Mouse (Mus musculus) erythroid progenitor cell, adult 5-6 weeks (primary cell): ENCODE data around the gene Bicd2. TPM values are rescaled to one million over a fixed set of nuclear protein-coding genes. Genes with fewer than 3 reads are reported as not detected.
"Not testable (repeated sequence)": the region's sequence is repeated elsewhere in the genome, so short reads cannot be mapped to it uniquely, and the experiment has no call there.

Experiments used
- ATAC-seq: replicated peaks from 2 replicates; pipeline ENCODE4 v1.8.0; 2016; ENCODE audit warnings: moderate number of reproducible peaks, mild to moderate bottlenecking, moderate TSS enrichment, inconsistent platforms; ENCODE audit not compliant: poor library complexity, low FRiP score, severe bottlenecking
- total RNA-seq, 2 experiments: library from RNA; stranded (forward) in 1 of 2; stranded (reverse) in 1 of 2; fragments of 150-400 nt in 1 of 2; fragments of 186-747, 209-891 nt in 1 of 2; gene quantifications; 2 replicates each; pipeline versions ENCODE4 v1.2.3 to v1.2.4; 2015 to 2017; ENCODE audit warnings: low replicate concordance in 2 of 2

The Bicd2 gene
- total RNA-seq, 2 experiments from 2014 or later, result 19.7 to 28.8 TPM

DNA sequence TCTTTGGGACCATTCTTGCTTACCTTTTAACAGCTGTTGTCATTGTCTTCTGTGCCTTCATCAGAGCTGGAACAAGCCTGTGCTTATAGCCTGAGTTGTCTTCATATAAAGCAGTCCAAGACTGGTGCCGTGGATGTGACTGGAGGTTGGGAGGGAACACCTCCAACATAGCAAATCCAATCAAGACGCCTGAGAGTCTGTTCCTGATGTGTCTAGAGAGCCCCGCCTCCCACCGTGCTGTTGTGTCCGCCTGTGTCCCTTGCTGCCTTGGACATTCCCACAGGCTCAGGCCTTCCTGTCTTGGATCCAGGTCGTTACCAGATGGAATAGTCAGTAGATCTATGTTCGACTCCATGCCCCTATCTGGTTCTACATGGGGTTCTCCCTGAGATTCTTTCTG lies 14.7 kb downstream of the Bicd2 start:
- no peak for ATAC-seq

DNA sequence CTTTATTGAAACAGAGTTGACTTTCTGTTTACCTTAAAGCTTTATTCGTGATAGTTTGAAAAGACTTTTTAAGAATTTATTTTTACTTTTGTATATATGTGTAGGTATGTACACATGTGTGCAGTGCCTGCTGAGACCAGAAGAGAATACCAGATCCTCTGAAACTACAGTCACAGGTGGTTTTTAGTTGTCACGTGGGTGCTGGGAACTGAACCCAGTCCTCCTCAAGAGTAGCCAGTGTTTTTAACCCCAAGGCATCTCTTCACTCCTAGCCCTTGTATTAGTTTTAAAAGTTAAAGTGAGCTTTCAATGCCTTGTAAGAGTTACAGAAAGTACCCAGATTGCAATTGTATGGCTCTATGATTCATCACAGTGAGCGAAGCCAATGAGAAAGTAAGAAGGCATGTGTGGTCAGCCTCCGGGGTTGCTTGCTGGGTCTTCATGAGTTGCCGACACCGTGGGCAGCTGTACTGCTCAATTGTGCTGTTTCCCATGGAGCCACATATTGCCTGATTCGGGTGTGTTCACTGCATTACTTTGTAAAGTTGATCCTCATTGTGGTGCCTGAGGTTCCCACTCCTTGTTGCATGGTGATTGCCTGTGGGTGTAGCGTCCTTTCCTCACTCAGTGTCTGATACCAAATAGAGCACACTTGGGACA lies 16.1 kb downstream of the Bicd2 start:
- no peak for ATAC-seq

DNA sequence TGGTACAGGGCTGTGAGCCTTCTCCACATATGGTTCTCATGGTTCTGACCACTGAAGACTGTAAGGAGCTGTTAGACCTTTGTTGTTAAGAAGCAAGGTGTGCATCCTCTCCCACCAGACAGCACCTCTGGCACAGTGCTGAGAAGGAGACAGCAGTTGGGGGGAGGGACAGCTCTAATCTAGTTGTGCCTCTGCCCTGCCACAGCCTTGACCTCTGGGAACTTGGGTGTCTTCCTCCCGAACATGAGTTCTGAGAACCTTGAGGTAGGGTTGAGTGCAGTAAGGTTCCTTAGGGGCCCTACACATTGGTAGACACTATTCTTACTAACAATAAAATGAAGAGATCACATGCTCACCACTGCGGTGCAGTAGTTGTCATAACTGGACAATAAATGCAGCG lies 16.8 kb downstream of the Bicd2 start:
- ATAC-seq, result no peak

DNA sequence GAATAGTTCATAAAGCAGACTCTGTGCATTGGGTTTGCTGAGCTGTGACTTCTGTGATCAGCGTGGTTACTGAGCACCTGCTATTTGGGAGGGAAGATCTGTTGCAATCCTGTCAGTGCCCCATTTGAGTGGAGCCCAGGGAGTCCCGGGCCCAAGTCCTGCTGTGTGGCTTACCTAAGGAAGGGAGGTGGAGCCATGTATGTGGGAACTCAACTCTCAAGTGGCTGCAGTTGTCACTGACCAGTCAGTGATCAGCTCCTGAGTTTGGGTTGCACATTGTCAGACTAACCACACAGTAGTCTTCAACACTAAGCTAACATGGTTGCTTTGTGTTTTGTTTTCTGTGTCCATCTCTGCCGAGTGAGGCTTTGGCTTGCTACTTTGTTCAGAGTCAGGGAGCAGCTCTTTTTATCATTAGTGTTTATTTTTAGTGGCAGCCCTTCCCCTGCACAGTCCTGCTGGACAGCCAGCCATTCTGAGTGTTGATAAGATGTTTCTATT lies 19.6 kb downstream of the Bicd2 start:
- ATAC-seq, result no peak

DNA sequence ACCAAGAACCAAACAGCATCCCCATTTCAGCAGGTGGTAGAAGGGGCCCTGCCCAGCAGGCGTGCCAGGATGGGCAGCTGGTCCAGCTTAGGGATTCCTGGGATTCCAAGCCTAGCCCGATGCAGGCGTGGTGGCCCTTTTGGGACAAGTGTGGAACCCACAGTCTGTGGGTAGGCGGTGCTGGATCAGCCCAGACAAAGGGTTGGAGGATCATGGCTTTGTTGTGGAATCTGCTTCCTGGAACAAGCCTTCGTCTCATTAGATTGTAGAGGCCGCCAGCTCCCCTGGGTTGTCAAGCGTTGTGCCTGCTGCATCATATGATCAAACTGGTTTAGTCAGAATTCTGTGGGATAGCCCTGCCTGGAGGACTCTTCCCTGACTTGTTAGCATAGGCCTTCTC lies 21.0 kb downstream of the Bicd2 start:
- ATAC-seq, result no peak

DNA sequence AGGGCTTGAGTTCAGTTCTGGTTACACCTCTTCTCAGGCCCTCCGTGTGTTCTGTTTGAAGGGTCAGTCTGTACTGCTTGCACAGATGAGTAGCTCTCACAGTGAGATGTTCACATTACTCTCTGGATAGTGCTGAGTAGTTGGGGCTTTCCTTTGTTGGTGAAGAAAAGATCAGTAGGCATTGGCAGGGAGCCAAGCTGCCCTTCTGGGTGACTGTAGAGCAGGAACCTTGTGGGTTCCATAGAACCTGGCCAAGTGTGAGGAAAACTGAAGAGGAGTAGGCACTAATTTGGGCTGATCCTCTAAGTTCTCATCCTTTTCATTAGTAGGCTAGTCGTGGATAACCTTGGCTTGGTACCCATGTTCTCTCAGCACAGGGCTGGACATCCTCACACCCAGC lies 21.4 kb downstream of the Bicd2 start:
- ATAC-seq, result no peak

DNA sequence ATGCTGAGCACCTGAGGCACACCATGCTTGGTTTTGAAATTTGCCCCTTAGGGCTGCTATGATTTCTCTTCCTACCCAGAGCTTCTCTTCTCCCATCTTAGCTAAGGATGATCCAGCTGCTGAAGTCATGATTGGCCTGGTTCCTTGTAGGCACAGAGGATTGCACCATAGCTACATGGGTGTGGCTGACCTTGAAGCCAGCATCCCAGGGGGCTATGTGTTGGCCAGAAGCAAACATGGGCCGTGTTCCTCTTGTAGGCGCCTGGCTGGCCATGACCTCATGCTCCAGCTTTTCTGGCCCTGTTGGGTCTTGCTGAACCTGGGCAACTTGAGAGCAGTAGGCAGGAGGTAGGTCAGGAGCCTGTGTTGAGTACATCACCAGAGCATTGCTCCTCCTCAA lies 23.3 kb downstream of the Bicd2 start:
- no peak for ATAC-seq

DNA sequence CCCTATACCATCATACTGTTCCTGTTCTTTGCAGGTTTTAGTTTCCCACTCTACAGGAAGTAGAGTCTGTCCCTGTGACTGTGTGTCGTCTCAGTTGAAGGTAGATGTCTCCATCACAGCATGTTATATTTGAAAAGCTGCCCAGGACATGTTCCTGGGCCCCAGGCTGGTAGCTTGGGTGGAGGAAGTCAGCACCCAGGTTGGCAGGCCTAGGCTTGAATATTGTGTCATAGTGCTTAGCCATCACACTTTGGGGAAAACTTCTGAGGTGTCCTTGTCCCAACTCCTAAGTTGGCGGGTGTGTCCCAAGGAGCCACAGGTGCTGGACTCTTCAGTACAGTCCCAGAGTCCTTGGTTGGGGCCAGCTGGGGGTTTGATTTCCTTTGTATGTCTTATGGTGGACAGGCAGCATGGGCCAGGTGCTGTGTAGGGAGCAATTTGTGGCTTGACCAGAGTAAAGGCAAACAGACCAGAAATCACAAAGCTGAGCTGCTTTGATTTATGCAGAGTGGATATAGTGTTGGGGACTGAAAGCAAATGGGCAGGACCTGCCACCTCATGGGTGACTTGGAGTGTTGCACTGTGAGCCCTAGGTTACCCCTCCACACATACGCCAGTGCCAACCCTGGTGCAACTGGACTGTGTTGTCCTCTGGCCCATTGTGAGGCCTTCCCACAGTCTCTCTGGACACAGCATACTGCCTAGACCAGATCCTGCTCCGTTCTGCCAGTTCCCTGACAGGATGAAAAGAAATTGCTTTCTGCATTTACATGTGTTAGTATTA lies 26.5 kb downstream of the Bicd2 start:
- ATAC-seq, result no peak

DNA sequence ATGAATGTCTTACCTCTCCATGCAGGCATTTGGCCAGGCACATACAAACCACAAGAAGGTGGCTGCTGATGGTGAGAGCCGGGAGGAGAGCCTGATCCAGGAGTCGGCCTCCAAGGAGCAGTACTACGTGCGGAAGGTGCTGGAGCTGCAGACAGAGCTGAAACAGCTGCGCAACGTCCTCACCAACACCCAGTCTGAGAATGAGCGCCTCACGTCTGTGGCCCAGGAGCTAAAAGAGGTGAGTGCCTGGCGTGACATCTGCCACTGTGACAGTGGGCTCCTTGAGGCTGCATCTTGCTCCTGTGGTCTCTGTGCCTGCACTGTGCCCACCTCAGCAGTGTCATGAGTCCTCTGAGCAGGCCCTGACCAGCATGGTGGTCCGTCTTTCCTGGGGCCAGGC lies 28.0 kb downstream of the Bicd2 start:
- ATAC-seq, result no peak

DNA sequence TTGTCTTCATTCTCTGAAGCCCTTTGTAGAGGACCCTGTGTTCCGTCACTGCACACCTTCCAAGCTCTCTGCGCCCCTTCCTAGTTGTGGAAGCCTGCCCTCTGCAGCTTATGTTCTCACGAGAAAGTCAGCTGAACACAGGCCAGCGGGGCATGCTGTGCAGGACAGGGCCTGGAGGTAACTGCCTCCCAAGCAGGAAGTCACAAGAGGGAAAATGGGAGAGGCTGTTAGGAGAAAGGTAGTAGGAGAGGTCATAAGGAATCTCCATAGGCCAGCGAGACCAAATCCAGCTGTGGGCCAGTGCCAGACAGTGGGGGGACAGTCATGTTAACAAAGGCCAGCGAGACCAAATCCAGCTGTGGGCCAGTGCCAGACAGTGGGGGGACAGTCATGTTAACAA lies 28.8 kb downstream of the Bicd2 start:
- ATAC-seq, result not testable (repeated sequence)

DNA sequence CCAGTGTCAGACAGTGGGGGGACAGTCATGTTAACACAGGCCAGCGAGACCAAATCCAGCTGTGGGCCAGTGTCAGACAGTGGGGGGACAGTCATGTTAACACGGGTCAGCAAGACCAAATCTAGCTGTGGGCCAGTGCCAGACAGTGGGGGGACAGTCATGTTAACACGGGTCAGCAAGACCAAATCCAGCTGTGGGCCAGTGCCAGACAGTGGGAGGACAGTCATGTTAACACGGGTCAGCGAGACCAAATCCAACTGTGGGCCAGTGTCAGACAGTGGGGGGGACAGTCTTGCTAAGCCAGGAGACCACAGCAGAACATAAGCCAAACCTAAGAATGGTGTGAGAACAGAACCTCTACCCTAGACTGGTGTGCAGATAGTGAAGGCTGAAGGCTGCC lies 29.5 kb downstream of the Bicd2 start:
- ATAC-seq, result not testable (repeated sequence)

DNA sequence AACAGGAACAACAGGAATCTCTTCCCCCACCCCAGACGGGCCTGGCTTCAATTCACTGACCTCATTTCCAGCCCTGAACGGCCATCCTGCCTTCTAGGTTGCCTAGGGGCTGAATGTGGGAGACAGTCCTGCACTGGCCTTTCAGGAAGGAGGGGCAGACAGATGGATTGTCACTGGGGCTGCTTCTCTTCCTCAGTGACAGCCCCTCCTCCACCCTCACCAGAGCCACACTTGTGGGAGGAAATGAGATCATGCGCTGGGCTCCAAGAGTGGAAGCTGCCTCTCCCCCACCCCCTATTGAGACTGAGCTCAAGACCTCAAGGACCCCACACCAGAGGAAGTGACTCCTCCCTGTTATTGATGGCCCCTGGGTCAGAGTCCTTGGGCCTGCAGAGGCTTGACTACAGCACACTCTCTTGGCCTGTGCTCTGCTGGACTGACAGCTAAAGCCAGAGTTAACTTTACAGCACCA lies 30.1 kb downstream of the Bicd2 start:
- no peak for ATAC-seq

DNA sequence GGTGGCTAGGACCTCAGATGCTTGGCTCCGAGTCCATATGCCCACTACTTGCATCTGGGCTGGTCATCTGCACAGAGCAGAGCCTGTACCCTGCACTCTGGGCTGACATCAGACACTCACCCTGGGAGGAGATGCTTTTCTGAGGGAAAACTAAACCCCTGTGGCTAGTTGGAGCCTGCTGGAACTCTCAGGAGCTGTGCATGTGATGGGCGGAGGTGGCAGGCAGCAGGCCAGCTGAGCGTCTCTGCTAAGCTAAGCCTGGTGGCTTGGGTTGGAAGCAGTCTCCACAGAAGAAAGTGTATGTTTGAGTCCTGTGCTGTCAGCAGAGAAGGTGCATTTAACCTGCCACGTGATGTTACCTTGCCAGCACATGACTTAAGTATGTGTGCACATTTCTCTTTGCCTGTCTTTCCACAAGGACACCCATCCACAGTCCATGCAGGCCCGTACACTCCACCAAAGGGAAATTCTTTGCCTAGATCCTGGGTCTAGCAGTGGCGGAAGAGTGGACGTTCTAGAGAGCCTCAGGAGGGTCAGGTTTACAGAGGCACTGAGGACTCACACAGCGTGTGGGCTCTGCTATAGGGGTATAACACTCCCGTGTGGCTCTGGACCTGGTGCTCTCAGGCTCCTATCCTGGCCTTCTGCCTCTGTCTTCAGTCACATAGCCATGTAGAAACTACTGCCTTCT lies 31.1 kb downstream of the Bicd2 start:
- no peak for ATAC-seq

DNA sequence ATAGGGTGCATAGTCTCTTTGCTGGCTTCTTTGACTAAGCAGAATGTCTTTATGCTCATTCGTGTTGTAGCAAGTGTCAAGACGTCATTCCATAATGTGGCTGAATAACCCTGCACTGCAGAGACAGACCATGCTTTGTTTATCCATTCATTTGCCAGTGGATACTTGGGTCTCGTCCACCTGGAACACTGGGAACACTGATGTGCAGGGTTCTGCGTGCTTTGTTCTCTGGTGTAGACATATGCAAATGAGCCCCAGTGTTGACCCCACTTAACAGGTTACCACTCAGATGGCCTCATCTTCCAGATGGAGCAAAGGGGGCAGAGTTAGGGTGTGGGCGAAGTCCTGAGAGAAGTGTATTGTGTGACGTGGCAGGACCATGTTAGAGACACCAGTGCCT lies 32.9 kb downstream of the Bicd2 start:
- ATAC-seq, result no peak

DNA sequence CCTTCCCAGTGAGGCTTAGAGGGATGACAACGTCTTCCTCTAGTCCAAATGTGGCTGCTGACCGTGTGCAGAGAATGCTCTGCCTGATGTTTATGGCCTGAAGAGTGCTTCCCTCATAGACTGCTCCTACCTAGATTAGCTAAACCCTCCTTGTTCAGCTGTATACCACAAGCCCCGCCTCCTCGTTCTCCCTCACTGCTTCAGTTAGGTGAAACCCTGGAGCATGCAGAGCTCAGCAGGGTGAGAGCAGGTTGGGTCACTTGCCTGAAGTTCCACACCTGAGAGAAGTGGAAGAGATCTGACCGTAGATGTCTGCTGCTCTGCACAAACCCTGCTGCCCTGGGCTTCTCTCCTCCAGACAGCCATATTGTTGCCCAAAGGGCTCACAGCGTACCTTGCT lies 33.3 kb downstream of the Bicd2 start:
- ATAC-seq, result no peak

DNA sequence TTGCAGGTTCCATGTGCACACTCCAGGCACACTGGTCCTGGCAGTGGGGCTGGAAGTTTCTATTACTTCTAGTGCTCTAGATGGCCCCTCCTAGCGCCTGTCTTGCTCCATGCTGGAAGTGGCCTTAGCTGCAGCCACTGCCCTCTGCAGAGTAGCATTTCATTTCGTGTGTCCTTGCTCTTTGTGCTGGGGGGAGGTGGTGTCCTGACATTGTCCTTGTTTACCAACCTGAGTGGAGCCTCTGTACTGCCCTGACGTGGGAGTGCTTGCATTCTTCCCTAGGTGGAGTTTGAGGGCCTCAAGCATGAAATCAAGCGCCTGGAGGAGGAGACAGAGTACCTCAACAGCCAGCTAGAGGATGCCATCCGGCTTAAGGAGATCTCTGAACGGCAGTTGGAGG lies 36.2 kb downstream of the Bicd2 start:
- no peak for ATAC-seq

DNA sequence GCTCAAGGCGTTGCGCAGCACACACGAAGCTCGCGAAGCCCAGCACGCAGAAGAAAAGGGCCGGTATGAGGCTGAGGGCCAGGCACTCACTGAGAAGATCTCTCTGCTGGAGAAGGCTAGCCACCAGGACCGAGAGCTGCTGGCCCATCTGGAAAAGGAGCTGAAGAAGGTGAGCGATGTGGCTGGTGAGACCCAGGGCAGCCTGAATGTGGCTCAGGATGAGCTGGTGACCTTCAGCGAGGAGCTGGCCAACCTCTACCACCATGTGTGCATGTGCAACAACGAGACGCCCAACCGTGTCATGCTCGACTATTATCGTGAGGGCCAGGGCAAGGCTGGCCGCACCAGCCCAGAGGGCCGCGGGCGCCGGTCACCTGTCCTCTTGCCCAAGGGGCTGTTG lies 37.9 kb downstream of the Bicd2 start:
- no peak for ATAC-seq

DNA sequence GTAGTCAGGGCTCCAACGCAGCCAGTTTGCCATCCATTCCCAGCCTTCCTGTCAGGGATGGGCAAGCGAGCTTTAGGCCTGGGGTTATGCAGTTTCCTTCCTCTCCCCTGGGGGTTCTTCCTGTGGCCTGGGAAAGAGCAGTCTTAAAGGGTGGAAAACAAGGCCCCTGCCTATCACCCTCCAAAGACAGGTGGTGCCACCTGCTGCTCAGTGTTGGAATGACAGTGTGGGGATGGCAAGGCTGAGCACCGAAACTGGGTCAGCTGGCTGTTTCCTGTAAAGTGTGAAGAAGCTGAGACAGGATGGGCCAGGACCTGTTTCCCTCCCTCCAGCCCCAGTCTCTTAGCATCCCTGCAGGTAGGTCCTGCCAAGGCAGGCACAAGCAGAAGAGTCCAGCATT lies 39.8 kb downstream of the Bicd2 start:
- ATAC-seq, result peak; percentile 52; the same call in 1 of the 2 replicates

DNA sequence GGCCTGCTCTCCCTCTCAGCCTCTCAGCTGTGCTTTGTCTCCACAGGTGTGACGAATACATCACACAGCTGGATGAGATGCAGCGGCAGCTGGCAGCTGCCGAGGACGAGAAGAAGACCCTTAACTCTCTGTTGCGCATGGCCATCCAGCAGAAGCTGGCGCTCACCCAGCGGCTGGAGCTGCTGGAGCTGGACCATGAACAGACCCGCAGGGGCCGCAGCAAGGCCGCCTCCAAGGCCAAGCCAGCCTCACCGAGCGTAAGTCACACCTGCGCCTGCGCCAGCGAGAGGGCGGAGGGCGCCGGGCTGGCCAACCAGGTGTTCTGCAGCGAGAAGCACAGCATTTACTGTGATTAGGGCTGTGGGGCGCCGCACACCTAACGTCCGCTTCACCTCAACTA lies 41.6 kb downstream of the Bicd2 start:
- ATAC-seq, result no peak

DNA sequence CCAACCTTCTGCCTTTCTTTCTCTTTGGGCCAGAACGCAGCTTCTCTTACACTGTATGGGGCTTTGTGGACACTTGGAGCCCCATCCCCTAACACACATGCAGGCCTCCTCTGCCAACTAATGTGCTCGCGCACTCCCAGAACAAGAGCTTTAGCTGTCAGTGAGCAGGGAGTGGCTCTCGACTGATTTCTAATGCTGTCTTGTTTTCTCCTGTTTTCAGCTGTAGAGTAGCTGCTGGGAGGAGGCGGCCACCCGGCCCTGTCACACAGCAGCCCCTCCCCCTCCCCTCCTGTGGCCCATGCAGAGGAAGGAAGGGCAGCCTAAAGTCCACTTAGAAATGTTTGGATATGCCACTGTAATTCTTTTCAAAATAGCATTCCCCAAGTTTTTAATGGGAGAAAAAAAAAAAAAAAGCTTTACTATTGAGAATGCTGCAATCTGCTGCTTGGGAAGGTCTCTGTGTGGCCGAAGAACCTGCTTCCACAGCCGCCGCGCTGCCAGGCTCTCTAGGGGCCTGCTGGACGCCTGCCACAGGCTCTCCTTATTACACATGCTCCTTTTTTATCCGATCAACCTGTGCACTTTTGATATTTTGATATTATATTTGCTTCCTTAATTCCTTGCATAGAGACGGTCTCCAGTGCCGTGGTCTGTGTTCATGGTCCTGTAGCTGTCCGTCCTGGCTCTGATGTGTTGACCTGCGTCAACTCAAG lies 43.5 kb downstream of the Bicd2 start:
- ATAC-seq, result no peak
